Mouse (Mus musculus) embryo, embryonic 10 days (tissue): ENCODE results near the gene Sncg.

Source experiments
- DNase-seq: peaks from one replicate; pipeline ENCODE4 v3.0.0-alpha.2; 2015; ENCODE audit warnings: low spot score

Sncg gene

DNA sequence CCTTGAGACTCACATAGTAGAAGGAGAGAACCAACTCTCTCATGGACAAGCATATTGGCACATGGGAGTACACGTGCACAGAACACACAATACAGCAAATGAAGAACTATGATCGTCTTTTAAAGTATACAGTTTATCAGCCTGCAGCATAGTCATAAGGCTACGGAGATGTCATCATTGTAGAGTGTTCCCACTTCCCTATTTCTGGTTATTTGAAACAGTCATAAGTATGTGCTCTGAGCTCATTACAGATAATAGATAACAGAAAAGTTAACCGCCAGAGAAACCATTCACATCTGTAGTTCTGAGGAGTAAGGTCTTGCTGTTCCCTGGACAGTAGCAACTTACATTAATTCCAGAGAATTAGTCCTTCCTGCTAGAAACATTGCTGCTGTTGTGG lies 31.5 kb downstream of the Sncg start:
- DNase-seq, result no peak

DNA sequence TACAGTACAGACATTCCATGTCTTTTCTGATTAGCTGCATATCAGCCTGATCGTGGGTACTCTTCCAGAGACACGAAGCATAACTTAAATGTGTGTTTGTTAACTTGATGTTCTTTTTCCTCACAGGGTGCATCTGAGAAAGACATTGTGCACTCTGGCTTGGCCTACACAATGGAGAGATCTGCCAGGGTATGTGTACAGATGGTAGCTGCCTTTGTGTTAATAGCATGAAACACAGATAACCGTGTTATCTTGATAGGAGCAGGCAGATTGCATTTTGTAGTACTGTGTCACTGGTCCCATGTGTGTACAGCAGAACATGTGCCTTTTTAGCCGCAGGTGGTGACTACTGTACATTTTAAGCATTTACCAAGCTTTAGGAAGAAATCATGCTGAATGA lies 32.6 kb downstream of the Sncg start:
- no peak for DNase-seq

DNA sequence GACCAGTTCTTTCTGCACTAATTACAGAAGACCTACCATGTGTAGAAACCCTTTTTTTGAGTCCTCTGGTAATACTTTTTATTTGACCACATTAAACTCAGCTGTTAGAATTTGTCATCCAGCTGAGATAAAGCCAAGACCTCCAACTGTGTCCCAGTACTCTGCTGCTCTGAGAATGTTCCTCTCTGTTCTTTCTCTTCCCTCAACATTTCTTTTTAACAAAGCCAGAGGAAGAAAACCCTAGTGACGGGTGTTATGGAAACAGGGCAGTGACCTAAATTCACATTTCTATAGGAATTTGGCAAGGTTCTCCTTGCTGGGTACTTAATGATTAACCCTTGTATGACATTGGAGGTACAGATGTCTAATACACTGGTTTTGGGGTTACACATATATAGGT lies 35.1 kb downstream of the Sncg start:
- DNase-seq, result no peak

DNA sequence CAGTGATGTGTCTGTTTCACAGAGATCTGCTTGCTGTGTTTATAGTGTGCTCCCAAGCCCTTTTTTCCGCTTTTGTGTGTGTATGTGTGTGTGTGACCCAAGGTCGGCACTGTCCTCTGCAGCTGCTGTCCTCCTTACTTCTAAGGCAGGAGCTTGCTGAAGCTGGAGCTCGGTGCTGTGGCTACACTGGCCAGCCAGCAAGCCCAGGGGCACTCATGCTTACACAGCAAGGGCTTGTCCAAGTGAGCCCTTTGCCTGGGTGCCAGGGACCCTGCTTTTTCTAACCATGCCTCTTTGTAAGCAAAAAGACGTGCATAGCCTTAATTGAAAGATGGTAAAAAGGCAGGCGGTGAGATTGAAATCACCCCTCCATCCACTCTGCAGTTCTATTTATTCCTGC lies 42.1 kb downstream of the Sncg start:
- DNase-seq, result no peak

DNA sequence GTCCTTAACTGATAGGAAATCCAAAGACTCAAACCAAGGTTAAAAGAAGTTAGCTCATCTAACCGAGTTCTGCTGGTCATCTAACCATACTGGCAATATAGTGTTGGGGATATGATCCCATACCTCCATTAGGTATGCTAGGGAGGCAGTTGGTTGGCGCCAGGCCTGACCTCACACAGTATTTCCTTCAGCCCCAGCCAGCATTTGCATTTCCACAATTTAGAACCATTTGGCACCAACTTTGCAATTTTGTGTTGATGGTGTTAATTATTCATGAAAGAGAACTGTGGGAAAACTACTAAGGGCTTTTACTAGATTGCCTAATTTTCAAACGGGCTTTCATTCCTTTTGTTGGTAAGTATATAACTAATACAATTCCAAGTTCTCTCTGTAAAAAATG lies 42.7 kb downstream of the Sncg start:
- no peak for DNase-seq

DNA sequence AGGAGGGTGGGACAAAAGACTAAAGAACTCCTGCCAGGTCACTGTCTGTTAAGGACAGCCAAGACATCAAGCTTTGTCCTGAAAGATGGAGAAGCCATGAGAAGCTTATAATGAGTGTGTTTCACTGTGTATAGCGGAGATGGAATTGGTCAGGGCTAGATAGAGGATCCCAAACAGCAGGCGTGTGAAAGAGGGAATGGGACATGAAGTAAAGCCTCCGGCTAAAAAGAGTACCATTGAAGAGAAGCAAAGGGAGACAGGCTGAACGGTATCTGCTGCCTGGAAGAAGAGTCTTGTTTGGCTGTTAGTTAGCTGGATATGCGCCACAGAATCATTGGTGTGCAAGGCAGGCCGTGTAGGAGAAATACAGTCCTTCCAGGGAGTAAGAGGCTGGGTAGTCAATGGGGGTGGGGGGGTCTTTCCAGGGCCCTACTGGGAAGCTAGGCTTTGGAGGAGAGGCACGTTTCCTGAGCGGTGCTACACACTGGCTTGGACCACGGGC lies 43.9 kb downstream of the Sncg start:
- DNase-seq, result no peak

DNA sequence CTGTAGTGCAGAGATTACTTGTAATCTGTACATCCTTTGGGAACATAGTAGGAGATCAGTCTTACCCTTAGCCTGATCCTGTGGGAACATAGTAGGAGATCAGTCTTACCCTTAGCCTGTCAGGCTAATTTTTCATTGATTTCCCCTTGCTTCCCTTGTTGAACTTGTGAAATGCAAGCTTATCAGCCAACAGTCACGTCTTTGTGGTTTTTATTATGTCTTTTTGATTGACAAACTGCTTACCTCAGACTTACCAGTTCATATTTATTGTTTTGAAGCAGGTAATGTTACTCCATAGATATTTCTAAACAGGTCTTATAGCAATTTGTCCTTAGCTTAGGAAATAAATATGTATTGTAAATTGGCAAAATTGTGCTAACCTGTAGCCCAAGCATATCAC lies 47.0 kb downstream of the Sncg start:
- DNase-seq, result no peak

DNA sequence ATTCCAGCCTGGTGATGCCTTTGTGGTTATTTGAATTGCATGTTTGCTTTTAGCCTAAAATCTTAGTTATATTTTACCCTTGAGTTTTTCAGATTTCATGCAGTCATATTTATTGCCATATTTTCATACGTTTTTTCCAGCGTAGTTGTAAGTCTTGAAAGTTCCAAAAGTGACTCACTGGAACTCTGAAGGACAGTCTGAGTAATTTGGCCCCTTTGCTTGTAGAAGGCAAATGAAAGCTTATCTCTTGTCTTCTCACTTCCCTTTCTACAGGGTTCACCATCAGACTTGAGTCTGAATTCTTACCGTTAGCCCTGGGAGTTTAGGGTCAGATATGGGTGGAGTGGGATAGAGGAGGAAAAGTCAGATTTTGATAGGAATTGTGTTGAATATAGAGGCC lies 48.0 kb downstream of the Sncg start:
- DNase-seq, result no peak

DNA sequence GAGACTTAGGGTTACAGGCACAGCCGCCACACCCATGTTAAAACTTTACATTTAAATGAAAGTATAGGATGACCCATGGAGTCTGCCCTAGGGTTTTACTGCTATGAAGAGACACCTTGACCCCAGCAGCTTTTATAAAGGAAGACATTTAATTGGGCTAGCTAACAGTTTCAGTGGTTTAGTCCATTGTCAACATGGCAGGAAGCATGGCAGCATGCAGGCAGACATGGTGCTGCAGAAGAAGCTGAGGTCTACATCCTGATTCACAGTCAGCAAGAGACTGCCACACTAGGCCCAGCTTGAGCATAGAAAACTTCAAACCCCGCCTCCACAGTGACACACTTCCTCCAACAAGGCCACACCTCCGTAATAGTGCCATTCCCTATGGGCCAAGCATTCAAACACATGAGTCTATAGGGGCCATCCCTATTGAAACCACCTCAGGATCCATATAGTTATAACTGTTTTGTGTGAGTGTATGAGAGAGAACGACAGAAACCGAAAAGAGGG lies 51.0 kb downstream of the Sncg start:
- no peak for DNase-seq
